ENCODE assay signal across 17 mouse cellular contexts in genomic region chr5:92445016-92445415, GRCm38 (mm10).
"Had no signal": no experiment of that assay in that cellular context is flagged by ENCODE, and none has a peak within 500 bp of the region (broad histone marks: within the 10 kb centered on the region; RNA-seq: fewer than 3 reads in every experiment).

No protein-coding gene starts in this region.

- DNase-seq: lung, adult 2 months; lung, postnatal 14 days; lung, postnatal 36 days; right cerebral cortex, postnatal 14 days; thymus, adult 2 months; thymus, postnatal 25 days; thymus, postnatal 4 days had no signal

- H3K27me3 ChIP-seq: lung, embryonic 15.5 days; megakaryocyte, embryonic 14.5 days; midbrain, embryonic 13.5 days; midbrain, embryonic 15.5 days; neural tube, embryonic 12.5 days; stomach, embryonic 15.5 days had no signal

- H3K4me3 ChIP-seq: lung, embryonic 15.5 days; megakaryocyte, embryonic 14.5 days; midbrain, embryonic 13.5 days; midbrain, embryonic 15.5 days; neural tube, embryonic 12.5 days; stomach, embryonic 15.5 days had no signal

- H3K9ac ChIP-seq: lung, embryonic 15.5 days; midbrain, embryonic 13.5 days; midbrain, embryonic 15.5 days; neural tube, embryonic 12.5 days; stomach, embryonic 15.5 days had no signal

- H3K9me3 ChIP-seq: lung, embryonic 15.5 days; megakaryocyte, embryonic 14.5 days; midbrain, embryonic 13.5 days; midbrain, embryonic 15.5 days; neural tube, embryonic 12.5 days; stomach, embryonic 15.5 days had no signal

- H3K4me2 ChIP-seq: lung, embryonic 15.5 days; midbrain, embryonic 11.5 days; midbrain, embryonic 13.5 days; midbrain, embryonic 15.5 days; neural tube, embryonic 12.5 days; stomach, embryonic 15.5 days had no signal

- ATAC-seq: lung, postnatal 0 days; midbrain, embryonic 13.5 days; midbrain, embryonic 15.5 days had no signal

- H3K4me1 ChIP-seq: lung, embryonic 15.5 days; midbrain, embryonic 13.5 days; midbrain, embryonic 15.5 days; neural tube, embryonic 12.5 days; stomach, embryonic 15.5 days had no signal

- H3K27ac ChIP-seq: lung, embryonic 15.5 days; macrophage; midbrain, embryonic 13.5 days; midbrain, embryonic 15.5 days; neural tube, embryonic 12.5 days; stomach, embryonic 15.5 days; stomach, postnatal 0 days had no signal
